Mouse (Mus musculus): ENCODE results near the gene Cped1. TPM values are rescaled to one million over a fixed set of nuclear protein-coding genes. Genes with fewer than 3 reads are reported as not detected.
"Not testable (repeated sequence)": the region's sequence is repeated elsewhere in the genome, so short reads cannot be mapped to it uniquely, and the experiment has no call there.

Cped1 gene
- total RNA-seq, 4 experiments from 2014 or later, result 3.9 to 5.7 (median 4.8) TPM

DNA sequence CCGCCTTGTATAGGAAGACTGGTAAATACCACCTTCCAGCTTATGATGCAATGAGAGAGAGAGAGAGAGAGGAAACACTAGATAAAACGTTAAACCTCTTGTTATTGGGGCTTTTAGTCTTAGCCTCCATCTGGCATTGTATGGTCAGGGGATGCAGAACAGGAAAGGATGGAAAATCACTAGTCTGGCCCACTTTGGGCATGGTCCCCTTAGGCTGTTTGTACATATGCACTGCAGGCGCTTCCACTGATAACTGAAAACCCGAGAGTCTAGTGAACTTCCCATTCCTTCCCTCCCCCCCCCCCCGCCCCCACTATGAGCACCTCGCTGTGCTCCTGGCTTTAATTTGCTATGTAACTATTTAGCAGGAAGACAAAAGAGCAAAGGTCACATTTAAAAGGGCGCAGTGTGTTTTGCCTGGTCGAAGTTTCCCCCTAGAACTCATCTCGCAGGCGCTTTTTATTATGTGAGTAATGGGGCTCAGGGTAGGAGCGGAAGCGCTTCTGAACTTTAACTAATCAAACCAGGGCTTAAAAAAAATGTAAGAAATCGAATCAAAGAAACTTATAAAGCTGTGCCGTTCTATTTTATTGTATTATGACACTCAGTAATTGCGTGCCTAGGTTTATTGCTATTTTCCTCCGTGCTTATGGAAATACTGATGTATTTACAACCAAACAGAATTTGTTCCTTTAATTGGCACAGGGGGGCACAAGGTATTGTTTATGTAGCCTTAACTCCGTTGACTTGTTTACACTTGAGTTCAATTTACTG lies 40.1 kb downstream of the Cped1 start:
- no peak for DNase-seq (ENCODE audit: low spot score in 2 of 2)

DNA sequence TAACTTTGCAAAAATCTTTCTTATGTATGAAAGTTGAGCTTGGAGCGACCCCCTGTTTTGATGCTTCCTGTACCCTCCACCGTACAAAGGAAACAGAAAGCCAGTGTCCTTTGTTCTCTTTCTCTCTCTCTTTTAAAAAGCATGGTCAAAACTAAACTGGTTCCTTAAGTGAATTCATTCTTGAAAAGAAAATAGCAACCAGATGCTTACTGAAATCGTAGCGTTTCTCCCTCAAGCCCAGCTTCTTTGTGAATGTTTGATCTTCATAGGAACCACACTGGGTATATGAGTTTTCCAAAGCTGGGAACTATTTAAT lies 40.6 kb downstream of the Cped1 start:
- no peak for DNase-seq (ENCODE audit: low spot score in 2 of 2)

DNA sequence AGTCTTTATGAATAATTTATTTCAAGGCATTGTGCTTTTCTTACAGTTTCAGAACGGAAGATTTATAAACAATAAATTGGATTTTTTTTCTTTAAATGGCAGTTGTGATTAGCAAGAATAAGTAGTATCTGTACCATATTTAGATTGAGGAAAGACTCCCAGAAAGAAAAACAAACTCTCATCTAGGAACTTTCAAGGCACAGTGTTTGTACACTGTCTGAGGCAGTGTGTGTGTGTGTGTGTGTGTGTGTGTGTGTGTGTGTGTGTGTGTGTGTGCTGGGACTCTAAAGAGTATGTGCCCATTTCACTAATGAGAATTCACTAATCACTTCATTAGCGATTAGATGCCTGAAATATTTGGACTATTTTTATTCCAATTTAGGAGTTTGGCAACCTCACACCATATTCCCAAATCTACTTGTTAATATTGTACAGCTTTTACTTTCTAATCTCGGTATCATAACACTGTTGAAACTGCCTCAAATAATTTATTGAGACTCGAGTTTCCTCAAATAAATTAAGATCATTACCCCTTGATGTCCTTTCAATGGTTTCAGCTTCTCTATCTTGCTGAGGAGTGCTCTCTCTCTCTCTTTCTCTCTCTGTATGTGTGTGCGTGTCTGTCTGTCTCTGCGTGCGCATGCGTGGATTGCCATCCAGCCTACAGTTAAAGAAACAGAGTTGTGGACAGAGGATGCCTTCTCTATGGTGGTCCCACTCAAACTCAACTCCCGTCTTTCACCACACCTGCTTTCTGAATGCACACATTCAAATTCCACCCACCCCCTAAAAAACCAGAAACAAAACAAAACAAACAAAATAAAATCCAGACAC lies 41.3 kb downstream of the Cped1 start:
- DNase-seq (ENCODE audit: low spot score in 2 of 2), result no peak

DNA sequence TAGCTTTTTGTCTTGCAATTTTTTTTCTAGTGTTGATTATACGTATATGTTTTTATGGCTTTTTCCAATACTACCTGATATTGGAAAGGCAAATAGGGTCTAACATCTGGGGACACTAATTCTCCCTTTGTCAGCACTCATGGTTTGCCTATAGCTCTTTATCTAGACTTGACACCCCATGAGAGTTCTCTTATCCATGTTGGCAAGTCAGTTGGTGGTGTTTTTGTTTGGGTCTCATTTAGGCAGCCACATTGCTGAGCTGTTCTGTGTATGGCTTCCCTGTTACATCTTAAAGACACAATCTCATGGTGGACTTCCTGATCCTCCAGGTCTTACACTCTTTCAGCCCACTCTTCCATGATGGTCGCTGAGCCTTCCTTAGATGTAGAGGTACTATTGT lies 42.1 kb downstream of the Cped1 start:
- DNase-seq (ENCODE audit: low spot score in 2 of 2), result no peak

DNA sequence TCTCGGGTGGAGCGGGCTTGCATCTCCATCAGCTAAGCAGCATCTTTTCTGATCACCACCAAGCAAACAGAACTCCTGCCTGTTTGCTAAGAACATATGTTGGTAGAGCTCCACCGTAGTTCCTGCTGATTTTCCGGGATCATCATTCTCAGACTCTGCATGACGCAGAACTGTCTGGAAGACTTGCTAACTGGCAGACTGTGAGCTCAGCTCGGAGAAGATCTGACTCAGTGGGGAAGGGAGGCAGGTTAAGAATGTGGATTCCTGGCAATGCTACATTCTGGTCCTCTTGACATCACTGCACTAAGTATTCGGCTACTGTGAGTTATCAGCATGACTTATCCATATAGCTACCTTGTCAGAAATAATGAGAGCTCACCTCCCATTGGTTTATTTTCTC lies 44.7 kb downstream of the Cped1 start:
- no peak for DNase-seq (ENCODE audit: low spot score in 2 of 2)

DNA sequence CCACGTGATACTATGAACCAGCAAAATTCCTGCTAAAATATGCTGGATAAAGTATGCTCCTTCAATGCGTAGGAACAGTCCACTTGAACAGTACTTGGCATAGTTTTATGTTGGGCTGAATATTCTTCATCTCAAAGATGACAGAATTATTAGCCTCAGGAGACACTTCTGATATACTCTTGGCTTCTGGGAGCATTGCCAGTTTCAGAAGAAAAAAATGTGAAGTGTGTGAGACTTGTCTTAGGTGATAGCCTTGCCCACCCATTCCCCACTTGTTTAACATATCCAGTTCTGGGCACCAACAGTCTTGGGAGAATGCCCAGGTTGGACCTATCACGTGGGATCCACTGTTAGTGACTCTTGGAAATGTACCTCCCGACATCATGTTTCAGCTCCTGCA lies 47.5 kb downstream of the Cped1 start:
- DNase-seq (ENCODE audit: low spot score in 2 of 2), result no peak

DNA sequence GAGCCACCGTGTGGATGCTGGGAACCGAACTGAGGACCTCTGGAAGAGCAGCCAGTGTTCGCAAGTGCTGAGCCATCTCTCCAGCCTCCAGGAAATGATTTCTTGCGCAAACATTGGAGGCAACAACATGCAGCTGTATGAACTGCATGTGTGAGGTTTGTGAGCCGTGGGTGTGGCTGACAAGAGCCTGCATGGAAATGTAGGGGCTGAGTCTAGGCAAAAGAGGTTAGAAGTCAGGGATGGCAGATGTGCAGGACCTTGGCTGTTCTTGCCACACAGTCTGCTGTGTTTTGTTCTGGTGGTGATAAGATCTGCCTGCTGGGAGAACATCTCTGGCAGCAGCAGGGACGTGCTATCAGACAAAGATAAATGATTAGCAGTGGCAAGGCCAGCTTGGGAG lies 49.7 kb downstream of the Cped1 start:
- no peak for DNase-seq (ENCODE audit: low spot score in 2 of 2)

DNA sequence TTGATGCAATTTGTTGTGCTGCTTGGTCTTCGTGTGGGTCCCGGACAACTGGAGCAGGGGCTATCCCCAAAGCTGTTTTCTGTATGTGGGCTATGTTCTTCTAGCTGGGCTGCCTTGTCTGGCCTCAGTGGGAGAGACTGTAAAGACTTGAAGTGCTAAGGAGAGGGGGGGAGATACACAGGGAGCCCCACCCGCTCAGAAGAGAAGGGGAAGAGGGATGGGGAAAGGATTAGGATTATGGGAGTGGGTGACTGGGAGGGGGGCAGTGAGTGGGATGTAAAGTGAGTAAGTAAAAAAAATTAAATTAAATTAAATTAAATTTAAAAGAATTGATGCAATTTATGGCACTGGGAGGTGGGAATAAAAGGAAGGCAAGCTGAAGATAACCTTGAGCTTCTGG lies 50.2 kb downstream of the Cped1 start:
- DNase-seq (ENCODE audit: low spot score in 2 of 2), result no peak

DNA sequence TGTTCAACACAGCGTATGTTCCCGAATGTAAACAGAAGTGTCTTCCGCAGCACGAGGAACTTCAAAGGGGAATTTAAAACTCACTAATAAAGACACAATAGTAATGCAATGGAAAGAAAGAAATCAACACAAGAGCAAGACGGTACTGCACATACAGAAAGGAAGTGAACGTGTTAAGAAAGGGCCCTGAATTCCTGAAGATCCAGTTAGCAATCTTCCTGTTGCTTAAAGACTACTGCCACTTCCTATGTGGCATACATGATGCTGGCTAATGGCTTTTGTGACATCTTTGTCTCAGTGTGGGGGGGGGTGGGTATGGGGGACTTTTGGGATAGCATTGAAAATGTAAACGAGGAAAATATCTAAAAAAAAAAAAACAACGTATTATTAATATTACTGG lies 50.7 kb downstream of the Cped1 start:
- no peak for DNase-seq (ENCODE audit: low spot score in 2 of 2)

DNA sequence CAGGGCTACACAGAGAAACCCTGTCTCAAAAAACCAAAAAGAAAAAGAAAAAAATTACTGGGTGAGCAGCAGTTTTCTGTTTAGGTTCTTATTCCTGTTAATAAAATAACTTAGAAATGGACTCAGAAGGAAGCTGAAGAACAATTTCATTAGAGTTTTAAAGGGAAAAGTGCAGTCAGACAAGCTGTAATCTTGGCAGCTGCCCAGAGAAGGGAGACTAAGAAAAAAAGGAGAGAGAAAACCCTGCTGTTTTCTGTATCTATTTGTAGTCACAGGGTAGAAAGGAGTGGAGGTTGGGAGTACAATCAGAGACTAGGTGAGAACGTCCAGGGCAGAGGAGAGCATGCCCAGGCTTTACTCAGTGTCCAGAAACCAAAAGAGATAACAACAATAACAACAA lies 51.2 kb downstream of the Cped1 start:
- DNase-seq (ENCODE audit: low spot score in 2 of 2), result no peak

DNA sequence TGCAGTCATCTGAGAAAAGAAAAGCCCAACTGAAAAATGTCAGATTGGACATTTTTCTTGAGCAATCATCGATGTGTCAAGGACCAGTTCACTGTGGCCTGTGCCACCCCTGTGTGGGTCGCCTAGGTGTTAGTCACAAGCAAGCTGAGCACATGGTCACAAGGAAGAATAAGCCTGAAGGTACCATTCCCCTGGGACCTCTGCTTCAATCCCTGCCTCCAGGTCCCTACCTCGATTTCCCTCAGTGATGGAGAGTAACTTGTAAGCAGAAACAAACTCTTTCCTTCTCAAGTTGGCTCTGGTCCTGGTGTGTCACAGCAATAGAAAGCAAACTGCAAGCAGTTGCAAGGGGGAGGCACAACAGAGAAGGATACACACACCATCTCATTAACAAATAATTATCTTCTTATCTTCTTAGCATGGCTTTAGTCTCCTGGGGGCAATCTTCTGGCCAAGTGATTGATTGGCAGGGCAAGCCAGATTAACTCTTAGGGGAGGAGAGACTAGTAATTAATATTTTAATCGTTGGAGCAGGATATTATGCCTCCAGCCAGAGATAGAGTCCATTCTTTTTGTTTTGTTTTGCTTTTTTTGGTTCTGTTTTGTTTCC lies 51.8 kb downstream of the Cped1 start:
- no peak for DNase-seq (ENCODE audit: low spot score in 2 of 2)

DNA sequence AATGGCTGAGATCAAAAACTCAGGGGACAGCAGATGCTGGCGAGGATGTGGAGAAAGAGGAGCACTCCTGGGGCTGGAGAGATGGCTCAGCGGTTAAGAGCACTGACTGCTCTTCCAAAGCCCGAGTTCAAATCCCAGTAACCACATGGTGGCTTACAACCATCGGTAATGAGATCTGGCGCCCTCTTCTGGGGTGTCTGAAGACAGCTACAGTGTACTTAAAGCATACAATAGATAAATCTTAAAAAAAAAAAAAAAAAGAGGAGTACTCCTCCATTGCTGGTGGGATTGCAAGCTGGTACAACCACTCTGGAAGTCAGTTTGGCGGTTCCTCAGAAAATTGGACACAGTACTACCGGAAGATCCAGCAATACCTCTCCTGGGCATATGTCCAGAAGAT lies 54.0 kb downstream of the Cped1 start:
- not testable (repeated sequence) for DNase-seq (ENCODE audit: low spot score in 2 of 2)

DNA sequence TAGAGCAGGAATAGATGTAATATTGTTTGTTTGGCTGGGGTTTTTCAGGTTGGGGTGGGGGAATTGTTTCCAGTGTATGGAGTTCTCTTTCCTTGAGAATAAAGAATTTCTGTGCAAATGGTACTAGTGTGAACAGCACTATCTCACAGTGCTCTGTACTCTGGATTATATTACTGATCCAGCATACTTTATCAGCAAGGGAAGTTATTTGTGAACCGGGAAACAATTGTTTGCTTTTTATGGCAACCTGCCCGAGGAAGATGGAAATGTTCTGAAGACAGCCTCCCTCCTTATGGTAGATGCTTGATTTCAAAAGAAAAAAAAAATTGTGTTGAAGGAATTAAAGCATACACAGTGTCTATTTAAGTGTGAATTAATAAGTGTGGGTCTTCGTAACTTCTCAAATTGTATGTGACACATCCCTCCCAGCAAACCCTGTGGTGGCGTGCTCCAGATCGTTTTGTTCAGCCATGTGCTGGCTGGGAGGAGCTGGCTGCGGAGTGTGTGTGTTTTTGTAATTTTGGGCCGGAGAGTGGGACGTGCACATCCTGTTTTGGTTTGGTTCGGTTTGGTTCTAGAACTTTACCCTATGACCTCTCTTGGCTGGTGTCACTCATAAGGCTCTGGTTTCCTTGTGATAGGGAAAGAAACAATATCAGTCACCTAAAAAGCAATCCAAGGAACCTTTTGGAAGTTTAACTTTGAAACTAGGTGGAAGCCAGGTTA lies 59.3 kb downstream of the Cped1 start:
- DNase-seq (ENCODE audit: low spot score in 2 of 2), result no peak

DNA sequence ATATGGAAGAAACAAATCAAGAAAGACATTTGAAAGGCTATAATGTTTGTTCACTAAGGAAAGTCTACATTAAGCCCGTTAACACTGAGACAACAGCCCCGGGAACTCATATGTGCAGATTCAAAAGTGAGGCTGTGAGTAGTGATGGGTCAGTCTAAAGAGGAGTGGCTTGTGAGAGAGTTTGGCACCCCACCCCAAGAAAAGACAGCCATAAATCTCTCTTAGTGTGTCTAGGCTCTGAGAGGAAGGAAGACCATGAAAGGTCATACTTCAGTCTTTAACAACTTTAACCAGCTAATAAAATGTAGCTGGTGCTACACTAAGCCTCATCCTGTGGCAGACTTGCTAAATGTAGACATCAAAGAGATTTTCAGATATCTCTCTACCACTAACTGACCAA lies 61.4 kb downstream of the Cped1 start:
- DNase-seq (ENCODE audit: low spot score in 2 of 2), result no peak

DNA sequence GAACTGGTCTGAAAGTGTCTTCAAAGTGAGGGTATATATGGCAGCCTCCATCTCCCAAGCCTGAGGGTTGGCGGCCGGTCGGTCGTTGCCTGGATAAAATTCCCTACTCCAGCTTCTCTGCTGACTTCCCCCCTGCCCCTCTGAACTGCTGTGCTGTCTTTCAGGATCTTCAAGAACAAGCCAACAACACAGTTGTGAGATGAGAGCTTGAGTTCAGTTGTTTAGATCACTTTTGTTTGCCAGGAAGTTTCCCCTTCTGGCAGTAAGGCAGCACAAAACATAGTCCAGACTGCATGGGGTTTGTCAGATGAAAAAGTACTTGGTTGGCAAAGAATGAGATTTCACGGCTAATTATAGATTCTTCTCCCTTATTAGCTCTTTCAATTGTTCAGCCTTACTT lies 63.4 kb downstream of the Cped1 start:
- DNase-seq (ENCODE audit: low spot score in 2 of 2), result no peak

DNA sequence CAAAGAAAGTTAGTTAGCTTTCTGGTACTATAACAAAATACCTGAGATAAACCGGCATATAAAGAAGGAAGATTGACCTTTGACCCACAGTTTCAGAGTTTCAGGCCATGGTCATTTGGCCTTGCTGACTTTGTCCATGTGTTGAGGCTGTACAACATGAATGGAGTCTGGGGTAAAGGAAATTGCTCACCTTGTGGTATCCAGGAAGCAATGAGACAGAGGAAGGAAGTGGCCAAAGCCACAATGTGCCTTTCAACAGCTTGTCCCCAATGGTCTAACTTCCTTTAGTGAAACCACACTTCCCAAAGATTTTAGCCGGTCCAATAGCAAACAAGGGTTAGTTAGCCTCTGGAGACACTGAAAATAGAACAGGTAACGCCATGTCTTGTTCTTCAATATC lies 65.8 kb downstream of the Cped1 start:
- no peak for DNase-seq (ENCODE audit: low spot score in 2 of 2)

DNA sequence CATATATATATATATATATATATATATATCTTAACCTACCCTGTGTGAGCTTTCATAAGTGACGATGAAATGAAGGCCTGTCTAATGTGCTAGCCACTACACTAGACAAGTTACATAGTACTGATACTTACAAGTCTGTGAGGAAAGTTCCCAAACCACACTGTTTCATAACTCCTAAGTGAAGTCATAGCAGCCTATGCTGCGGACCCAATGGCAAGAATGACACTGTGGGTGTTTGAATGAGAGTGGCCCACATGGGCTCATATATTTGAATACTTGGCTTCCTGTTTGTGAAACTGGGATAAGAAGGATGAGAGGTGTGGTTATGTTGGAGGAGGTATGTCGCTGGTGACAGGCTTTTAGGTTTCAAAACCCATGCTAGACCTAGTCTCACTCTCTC lies 67.3 kb downstream of the Cped1 start:
- DNase-seq (ENCODE audit: low spot score in 2 of 2), result no peak

DNA sequence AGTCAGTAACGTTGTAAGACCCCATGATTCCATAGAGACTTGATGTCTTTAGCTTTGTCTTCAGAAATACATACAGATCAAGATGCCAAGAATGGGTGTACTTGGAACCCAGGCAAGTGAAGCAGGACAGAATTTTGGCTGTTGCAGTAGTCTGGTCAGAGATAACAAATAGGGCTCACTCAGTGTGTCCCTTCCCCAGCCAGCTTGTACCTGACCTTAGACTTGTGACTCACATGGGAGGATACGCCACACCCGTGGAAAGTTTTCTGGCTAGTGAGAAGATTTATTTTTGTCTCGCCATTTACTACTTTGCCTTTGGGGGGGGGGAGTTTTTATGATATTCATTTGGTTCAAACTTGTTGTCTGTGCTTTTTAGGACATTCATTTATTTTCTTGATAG lies 78.6 kb downstream of the Cped1 start:
- no peak for DNase-seq (ENCODE audit: low spot score in 2 of 2)

DNA sequence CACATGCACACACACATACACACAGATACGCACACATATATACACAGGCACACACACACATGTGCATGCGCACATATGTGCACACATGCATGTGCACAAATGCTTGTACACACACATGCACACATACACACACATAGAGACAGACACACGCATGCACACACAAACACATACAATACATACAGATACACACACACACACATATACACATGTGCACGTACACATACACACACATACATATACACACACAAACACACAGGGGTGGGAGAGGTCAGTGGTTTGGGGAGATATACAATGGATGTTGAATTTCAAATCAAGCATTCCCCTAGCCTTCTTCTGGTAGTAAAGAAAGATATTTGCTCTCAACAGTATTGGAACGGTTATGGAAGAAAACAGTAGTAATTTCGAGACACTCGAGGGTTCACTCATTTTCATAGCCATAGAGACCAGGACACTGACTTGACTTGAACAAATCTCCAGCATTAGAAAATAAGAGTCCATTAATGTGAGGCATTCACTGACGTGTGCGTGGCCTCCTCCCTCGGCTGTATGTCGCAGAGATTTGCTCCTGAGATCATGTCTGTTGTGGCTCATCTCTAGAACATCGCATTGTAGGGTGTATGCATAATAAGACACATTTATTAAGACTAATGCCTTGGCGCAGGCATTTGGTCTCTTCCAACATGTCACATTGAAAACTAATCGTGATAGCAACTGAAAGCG lies 85.0 kb downstream of the Cped1 start:
- peak in 1 of 2 experiments; percentile 19 for DNase-seq (ENCODE audit: low spot score in 2 of 2)

DNA sequence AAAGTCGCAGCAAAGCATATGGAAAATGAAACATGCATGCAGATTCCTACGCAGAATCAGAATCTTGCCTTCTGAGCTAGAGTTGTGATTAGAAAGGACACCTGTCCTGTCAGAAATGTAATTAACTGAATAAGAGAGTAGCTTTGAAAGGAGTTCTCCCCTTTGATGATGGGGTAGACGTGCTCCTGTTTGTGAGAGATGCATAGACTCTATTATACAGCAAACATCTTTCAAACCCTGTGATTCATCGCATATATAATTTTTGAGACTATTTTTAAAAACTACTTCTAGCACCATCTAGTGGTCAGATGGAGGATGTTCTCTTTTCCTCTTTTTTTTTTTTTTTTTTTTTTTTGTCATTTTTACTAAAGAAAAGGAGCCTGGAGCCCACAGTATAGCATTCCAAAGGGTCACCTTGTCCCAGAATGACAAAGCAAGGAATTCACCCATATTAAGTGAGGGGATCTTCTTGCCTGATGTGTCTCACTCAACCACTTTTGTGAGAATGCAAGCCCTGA lies 85.7 kb downstream of the Cped1 start:
- DNase-seq (ENCODE audit: low spot score in 2 of 2), result no peak

DNA sequence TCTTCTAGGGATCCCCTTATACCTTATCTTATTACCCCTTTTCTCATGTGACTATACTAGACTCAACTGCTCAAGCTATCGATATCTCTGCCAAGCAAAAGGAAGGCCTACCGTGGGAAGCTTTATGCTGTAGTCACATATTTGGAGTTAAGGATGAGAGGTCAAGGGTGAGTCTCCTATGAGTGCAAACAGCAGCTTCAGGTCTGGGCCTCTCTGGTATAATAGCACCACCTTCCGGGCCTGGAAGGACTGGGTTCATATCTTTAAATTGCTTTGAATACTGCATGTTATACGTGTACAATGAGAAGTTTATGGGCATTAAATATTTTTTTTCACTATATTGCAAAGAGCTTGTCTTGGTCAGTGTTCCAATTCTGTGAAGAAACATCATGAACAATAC lies 87.0 kb downstream of the Cped1 start:
- no peak for DNase-seq (ENCODE audit: low spot score in 2 of 2)

Measured in left cerebral cortex, adult 8-10 months (tissue).